Mouse (Mus musculus) liver, embryonic 11.5 days (tissue): Measurements from ENCODE around the gene Cpsf3. TPM values are rescaled to one million over a fixed set of nuclear protein-coding genes. Genes with fewer than 3 reads are reported as not detected.

Experiments used
- ATAC-seq: fragments of 200-750 bp; cut with Nextera tagmentation; replicated peaks from 2 replicates; pipeline ENCODE4 v1.8.0; 2017; ENCODE audit warnings: moderate number of reproducible peaks, mild to moderate bottlenecking, moderate TSS enrichment, moderate library complexity; ENCODE audit not compliant: low FRiP score
- DNase-seq: peaks from one replicate; pipeline ENCODE4 v3.0.0-alpha.2; 2017; ENCODE audit warnings: low spot score
- H3K27ac ChIP-seq: fragments of 300-500 bp; sonication (generic); 2 replicates; pipeline ENCODE4 v1.5.1; 2014; ENCODE audit warnings: mild to moderate bottlenecking, low read depth, low read length, control low read depth
- H3K27me3 ChIP-seq: fragments of 300-500 bp; sonication (generic); replicated peaks from 2 replicates; pipeline ENCODE4 v1.6.1; 2014; ENCODE audit warnings: low read length, mixed read lengths; ENCODE audit not compliant: control insufficient read depth, insufficient read depth
- H3K36me3 ChIP-seq: fragments of 300-500 bp; sonication (generic); 2 replicates; pipeline ENCODE4 v1.6.1; 2014; ENCODE audit warnings: mild to moderate bottlenecking, low read length, moderate library complexity, mixed read lengths; ENCODE audit not compliant: control insufficient read depth, insufficient read depth
- H3K4me1 ChIP-seq: fragments of 300-500 bp; sonication (generic); replicated peaks from 2 replicates; pipeline ENCODE4 v1.6.1; 2014; ENCODE audit warnings: low read length, mixed read lengths; ENCODE audit not compliant: control insufficient read depth, insufficient read depth
- H3K4me2 ChIP-seq: fragments of 300-500 bp; sonication (generic); 2 replicates; pipeline ENCODE4 v1.6.1; 2014; ENCODE audit warnings: mild to moderate bottlenecking, control low read depth, moderate library complexity
- H3K4me3 ChIP-seq: fragments of 300-500 bp; sonication (generic); 2 replicates; pipeline ENCODE4 v1.5.1; 2014; ENCODE audit warnings: low read depth, low read length, control low read depth
- H3K9ac ChIP-seq: fragments of 300-500 bp; sonication (generic); 2 replicates; pipeline ENCODE4 v1.6.1; 2014; ENCODE audit warnings: low read depth, low read length, control low read depth
- H3K9me3 ChIP-seq: fragments of 300-500 bp; sonication (generic); 2 replicates; pipeline ENCODE4 v1.6.1; 2016; ENCODE audit warnings: low read length, inconsistent platforms, mixed read lengths; ENCODE audit not compliant: control insufficient read depth
- WGBS: fragments of 180-500 bp; shearing (Covaris S2); extraction: QIAGEN DNeasy Blood & Tissue Kit; methylation state at CpG from one replicate; pipeline ENCODE4 v1.1.7; 2014; 5-methylcytosine and 5-hydroxymethylcytosine counted together
- polyA plus RNA-seq: library from polyadenylated mRNA; unstranded; fragments of >200 nt; fragmentation: Nextera tagmentation; extraction: Ambion mirVana; gene quantifications from 2 replicates; pipeline ENCODE4 v1.2.1, GENCODE M21; 2014

Cpsf3 gene
- 110 and 117 TPM in 2 replicates for polyA plus RNA-seq

DNA sequence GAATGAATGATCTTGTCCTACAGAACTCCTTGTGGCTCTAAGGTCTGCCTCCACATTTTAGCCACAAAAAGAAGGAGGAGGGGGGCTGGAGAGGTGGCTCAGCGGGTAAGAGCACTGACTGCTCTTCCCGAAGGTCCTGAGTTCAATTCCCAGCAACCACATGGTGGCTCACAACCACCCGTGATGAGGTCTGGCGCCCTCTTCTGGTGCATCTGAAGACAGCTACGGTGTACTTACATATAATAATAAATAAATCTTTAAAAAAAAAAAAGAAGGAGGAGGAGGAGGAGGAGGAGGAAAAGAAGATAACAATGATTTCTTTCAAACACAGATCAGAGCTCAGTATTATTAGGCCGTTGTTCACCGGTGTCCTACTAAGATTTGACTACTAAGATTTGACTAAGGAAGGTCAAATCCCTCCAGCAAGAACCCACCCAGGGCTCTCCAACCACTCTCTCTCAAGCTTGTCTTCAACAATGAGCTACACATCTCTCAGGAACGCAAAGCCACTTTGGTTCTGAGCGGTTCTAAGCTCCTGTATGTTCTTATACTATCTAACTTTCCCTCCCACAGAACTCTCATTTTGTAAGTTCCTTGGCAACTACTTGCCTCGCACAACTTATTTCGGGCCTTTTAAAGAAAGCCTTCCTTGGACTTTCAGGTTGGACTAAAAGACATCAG is at the start of gene Cpsf3:
Gene Cpsf3, plus strand, starts transcription at position 631 of the 681 bp plus-strand sequence.
- Histone ChIP-seq H3K27ac (peak within 1 kb of the TSS; percentile 82), H3K36me3 (no peaks in the 10 kb centered on the region; the same call in 1 of the 2 replicates), H3K4me2 (peak within 1 kb of the TSS; percentile 84), H3K9me3 (no peaks in the 10 kb centered on the region), H3K27me3 (no peaks in the 10 kb centered on the region), H3K9ac (peak within 1 kb of the TSS; percentile 84), H3K4me3 (peak within 1 kb of the TSS; percentile 83), H3K4me1 (peaks cover 9% of the 10 kb centered on the region; the same call in 1 of the 2 replicates)
- DNase-seq (no peak), ATAC-seq (no peak)
- 57% methylated on average over 11 of the region's 11 CpGs for WGBS

DNA sequence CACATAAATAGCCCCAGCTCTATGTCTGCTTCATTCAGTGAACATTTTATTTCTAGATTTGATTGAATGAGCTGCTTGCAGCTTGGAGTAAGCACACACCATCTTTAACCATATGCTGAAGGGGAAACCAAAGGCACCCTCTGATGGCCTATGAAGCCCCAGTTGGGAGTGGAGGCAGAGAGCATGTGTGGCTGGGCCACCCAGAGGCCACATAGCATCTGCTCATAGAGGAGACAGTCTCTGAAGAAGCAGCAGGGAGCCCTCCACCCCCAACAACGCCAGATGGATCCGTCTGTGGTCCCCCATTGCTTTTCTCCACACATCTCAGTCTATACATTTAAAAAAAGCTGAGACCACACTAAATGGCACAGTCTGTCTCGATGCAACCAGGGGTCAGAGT is 43.2 kb upstream of the Cpsf3 start:
- Histone ChIP-seq H3K4me3 (no peak overlapping the region), H3K27me3 (no peaks in the 10 kb centered on the region), H3K36me3 (peaks cover 7% of the 10 kb centered on the region; the same call in 1 of the 2 replicates), H3K9me3 (no peaks in the 10 kb centered on the region), H3K9ac (no peak overlapping the region), H3K4me2 (no peak overlapping the region), H3K4me1 (no peaks in the 10 kb centered on the region), H3K27ac (no peak overlapping the region)
- no peak for ATAC-seq
- DNase-seq, result no peak
- WGBS, result 73% methylated on average over 3 of the region's 3 CpGs

DNA sequence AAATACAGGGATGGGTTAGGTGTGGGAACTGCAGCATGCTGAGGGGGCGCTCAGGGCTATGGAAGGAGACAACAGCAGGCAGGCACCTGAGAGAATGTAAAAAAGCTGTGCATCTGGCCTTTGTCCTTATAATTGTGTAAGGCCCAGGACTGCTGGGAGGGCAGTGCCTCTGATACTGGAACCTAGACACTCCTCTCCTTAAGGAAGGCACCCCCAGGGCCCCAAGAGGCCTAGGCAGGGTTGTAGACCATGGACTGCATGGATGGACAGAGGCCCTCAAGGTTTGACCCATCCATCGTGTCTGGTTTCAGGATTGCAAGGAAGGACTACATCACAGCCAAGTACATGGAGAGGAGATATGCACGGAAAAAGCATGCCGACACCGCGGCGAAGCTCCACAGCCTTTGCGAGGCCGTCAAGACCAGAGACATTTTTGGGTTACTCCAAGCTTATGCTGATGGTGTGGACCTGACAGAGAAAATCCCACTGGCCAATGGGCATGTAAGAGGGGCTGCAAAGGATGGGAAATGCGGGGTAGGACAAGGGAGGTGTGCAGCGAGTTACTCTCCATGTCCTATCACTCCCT is 40.7 kb upstream of the Cpsf3 start:
- Histone ChIP-seq H3K4me1 (no peaks in the 10 kb centered on the region; the same call in 1 of the 2 replicates), H3K27ac (no peak overlapping the region), H3K4me2 (no peak overlapping the region), H3K36me3 (peaks cover 11% of the 10 kb centered on the region; the same call in 1 of the 2 replicates), H3K4me3 (no peak overlapping the region), H3K9ac (no peak overlapping the region), H3K27me3 (no peaks in the 10 kb centered on the region), H3K9me3 (no peaks in the 10 kb centered on the region)
- 96% methylated on average over 11 of the region's 11 CpGs for WGBS
- ATAC-seq (no peak), DNase-seq (no peak)

DNA sequence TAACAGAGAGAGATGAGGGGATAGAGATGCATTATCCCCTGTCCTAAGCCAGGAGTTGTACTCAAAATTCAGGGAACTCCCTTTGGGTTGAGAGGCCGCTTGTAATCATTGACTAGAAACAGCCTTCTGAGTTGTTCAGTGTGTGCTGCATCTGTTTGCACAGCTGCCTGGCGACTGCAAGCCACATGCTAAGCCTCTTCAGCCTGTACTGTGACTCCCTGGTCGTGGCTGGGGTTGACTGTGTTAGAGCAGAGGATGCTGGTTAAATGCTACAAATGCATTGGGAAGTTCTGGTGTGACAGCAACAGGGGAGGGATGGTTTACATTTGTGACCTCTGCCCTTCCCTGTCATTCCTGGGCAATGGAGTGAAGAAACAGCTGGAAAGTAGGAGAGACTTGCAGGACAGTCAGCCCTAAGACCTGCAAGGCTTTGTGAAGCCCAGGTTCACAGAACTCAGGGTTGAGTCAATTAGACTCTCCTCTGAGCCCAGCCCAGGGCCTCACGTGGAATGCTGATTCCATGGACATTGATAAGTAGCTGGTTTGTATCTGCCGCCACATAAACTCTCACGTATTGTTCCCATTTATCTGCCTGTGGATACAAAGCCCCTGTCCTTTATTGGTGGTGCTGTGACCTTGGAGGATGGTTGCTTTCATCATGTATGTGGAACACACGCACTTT is 37.3 kb upstream of the Cpsf3 start:
- H3K9ac ChIP-seq, result no peak overlapping the region
- no peak overlapping the region for H3K4me3 ChIP-seq
- H3K27ac ChIP-seq, result no peak overlapping the region
- 74% methylated on average over 7 of the region's 7 CpGs for WGBS
- no peak overlapping the region for H3K4me2 ChIP-seq
- H3K27me3 ChIP-seq, result no peaks in the 10 kb centered on the region
- H3K36me3 ChIP-seq, result peaks cover 24% of the 10 kb centered on the region
- DNase-seq (no peak), ATAC-seq (peak; percentile 62)
- no peaks in the 10 kb centered on the region for H3K9me3 ChIP-seq
- no peaks in the 10 kb centered on the region; the same call in 1 of the 2 replicates for H3K4me1 ChIP-seq

DNA sequence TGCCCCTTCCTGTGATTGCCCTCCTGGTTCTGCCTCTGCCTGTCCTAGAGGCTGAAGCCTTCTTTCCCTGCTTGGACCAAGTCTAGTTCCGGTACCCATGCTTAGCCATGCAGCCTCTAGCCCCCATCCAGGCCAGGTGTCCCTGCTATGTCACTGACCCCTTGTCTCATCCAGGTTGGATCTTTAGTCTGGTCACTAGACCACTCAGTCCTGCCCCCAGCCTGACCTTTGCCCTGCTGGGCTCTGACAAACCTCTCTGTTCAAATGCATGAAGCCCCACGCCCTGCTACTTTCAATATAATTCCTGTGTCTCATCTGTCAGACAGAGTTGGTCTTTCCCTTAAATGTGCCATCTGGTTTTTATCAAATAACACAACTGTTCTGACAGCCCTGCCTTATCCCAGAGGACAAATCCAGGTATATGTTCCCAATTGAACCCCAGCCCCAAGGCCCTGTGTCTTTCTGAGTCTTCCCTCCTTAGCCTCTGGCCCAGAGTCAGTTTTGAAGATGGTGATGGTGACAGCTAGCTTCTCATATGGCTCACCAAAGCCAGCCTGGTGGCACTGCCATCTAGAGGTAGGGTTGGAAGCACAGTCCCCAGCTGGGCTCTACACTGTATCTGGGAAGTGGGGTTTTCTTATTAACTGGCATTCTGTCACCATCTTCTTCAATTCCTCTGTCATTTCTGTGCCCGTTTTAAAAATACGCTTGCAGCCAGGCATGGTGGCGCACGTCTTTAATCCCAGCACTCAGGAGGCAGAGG is 24.5 kb upstream of the Cpsf3 start:
- Histone ChIP-seq H3K27ac (no peak overlapping the region), H3K27me3 (no peaks in the 10 kb centered on the region), H3K9ac (no peak overlapping the region), H3K4me1 (0 out of 2 replicates have a peak, but pooled peaks cover 3% of the 10 kb centered on the region), H3K36me3 (peaks cover 9% of the 10 kb centered on the region), H3K9me3 (no peaks in the 10 kb centered on the region), H3K4me3 (no peak overlapping the region), H3K4me2 (no peak overlapping the region)
- 88% methylated on average over 6 of the region's 6 CpGs for WGBS
- DNase-seq (no peak), ATAC-seq (no peak)

DNA sequence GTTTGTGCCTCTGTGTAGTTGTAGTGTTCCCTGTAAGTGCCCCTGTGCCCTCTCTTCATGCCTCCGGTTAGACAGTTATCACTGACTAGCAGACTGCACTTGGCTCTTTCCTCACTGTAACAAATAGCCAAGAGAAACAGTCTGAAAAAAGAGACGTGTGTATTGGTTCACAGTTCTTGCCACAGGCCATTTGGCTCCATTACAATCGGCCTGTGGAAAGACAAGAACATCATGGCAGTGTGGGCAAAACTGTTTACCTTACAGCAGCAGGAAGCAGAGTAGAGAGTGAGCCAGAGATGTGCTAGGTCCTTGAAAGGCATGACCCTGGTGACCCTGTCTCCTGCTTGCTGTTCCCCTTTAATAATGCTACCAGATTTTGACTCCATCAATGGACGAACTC is 23.7 kb upstream of the Cpsf3 start:
- no peaks in the 10 kb centered on the region for H3K9me3 ChIP-seq
- H3K4me3 ChIP-seq, result no peak overlapping the region
- peaks cover 12% of the 10 kb centered on the region for H3K36me3 ChIP-seq
- H3K9ac ChIP-seq, result no peak overlapping the region
- ATAC-seq (no peak), DNase-seq (no peak)
- WGBS, result 81% methylated on average over 4 of the region's 4 CpGs
- no peaks in the 10 kb centered on the region for H3K27me3 ChIP-seq
- H3K27ac ChIP-seq, result no peak overlapping the region
- H3K4me1 ChIP-seq, result peaks cover 3% of the 10 kb centered on the region; the same call in 1 of the 2 replicates
- no peak overlapping the region for H3K4me2 ChIP-seq

DNA sequence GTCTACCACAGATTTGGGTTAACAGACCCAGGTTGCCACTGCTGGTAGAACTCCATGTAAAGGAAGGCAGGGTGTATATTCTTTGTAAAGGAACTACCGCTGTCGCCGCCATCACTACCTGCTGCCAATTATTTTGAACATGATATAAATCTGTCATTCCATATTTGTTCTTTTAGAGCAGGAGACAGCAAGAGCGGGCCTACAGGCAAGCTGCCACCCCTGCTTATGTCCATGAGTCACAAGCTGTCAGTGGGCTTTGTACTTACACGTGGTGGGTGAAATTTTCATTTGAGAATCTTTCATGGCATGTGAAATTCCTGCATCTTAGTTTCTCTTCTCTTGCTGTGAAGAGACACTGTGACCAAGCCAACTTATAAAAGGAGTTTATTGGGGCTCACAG is 21.9 kb upstream of the Cpsf3 start:
- no peak for DNase-seq
- 93% methylated on average over 5 of the region's 5 CpGs for WGBS

DNA sequence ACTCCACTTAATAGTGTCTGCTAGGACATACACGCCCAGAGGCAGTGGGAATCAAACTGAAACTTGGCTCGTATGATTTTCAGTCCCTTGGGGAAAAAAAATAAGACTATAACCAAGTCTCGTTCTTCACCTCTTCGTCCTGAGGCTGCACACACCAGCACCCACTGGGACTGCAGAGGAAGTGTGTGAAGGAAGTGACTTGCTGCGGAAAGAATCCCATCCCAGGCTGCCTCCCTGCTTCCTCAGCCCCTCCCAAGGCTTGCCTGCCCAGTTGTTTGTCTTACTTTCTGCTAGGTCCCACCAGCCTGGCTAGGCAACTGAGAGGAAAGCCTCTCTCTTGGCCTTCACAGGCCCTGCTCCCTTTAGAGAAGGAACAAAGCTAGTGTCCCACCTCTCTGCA is 20.9 kb upstream of the Cpsf3 start:
- Histone ChIP-seq H3K4me1 (peaks cover 3% of the 10 kb centered on the region; the same call in 1 of the 2 replicates), H3K4me3 (no peak overlapping the region), H3K9ac (no peak overlapping the region), H3K9me3 (no peaks in the 10 kb centered on the region), H3K27ac (no peak overlapping the region; the same call in 1 of the 2 replicates), H3K36me3 (peaks cover 12% of the 10 kb centered on the region), H3K27me3 (no peaks in the 10 kb centered on the region), H3K4me2 (no peak overlapping the region)
- 56% methylated on average over 5 of the region's 5 CpGs for WGBS
- DNase-seq (no peak), ATAC-seq (no peak)

More for the DNA sequence above, 21.9 kb upstream of the Cpsf3 start:
- H3K9me3 ChIP-seq, result no peaks in the 10 kb centered on the region
- H3K4me1 ChIP-seq, result peaks cover 3% of the 10 kb centered on the region; the same call in 1 of the 2 replicates
- H3K27ac ChIP-seq, result no peak overlapping the region
- no peaks in the 10 kb centered on the region for H3K27me3 ChIP-seq
- ATAC-seq, result no peak
- H3K9ac ChIP-seq, result no peak overlapping the region
- H3K4me2 ChIP-seq, result no peak overlapping the region
- peaks cover 12% of the 10 kb centered on the region for H3K36me3 ChIP-seq
- no peak overlapping the region for H3K4me3 ChIP-seq
